Comparison of ENCODE assay signal across 19 mouse cellular contexts in genomic region chr5:20496924-20497323, GRCm38 (mm10).
A peak's percentile ranks its signal among the peaks of the same experiment; 100 is the strongest.
DNase-seq lines count a peak whose midpoint lies in the region; ATAC-seq and TF ChIP-seq lines count a peak whose summit lies in the region.
"Had no signal": no experiment of that assay in that cellular context is flagged by ENCODE, and none has a peak within 500 bp of the region (broad histone marks: within the 10 kb centered on the region; RNA-seq: fewer than 3 reads in every experiment).

No protein-coding gene starts in this region.

- no peaks in the 10 kb centered on the region for H3K36me3 ChIP-seq in limb, embryonic 12.5 days
- H3K36me3 ChIP-seq: embryonic facial prominence, embryonic 15.5 days; heart, embryonic 15.5 days; neural tube, embryonic 12.5 days had no signal

- TF ChIP-seq CTCF in layer of hippocampus, adult 2 months (conservative IDR thresholded peaks at IDR 0.05): no peak

- no peak overlapping the region for H3K9ac ChIP-seq in limb, embryonic 12.5 days (replicated peaks)
- H3K9ac ChIP-seq: embryonic facial prominence, embryonic 15.5 days; forebrain, embryonic 13.5 days; heart, embryonic 15.5 days; neural tube, embryonic 12.5 days had no signal

- peak; percentile 59; the same call in 1 of the 2 replicates for ATAC-seq in limb, embryonic 12.5 days (ENCODE audit: insufficient number of reproducible peaks, insufficient read depth, low FRiP score, low TSS enrichment, low read depth)
- ATAC-seq: forebrain, embryonic 13.5 days had no signal

- DNase-seq in layer of hippocampus, adult 2 months (ENCODE audit: low spot score in 2 of 2): no peak
- no peak for DNase-seq in layer of hippocampus, adult 18-20 months (ENCODE audit: low spot score in 2 of 2)
- DNase-seq in embryo, embryonic 11 days: peak; percentile 57
- peak; percentile 22 to 39 for DNase-seq in thymus, postnatal 10 days (ENCODE audit: low spot score in 2 of 2)
- DNase-seq in adrenal gland, adult (ENCODE audit: inconsistent age in 2 of 2, low spot score in 1 of 2): no peak
- no peak for DNase-seq in spleen, postnatal 14 days (ENCODE audit: low spot score in 2 of 2)
- no peak for DNase-seq in heart, postnatal 36 days
- DNase-seq: cerebellum, postnatal 14 days; kidney, adult 8-10 months; liver; lung, adult 18-20 months; lung, postnatal 36 days; midbrain, embryonic 14.5 days; retina, postnatal 1 day had no signal

- 15% methylated on average over 8 of the region's 8 CpGs for WGBS in limb, embryonic 12.5 days

- no peak overlapping the region for H3K4me2 ChIP-seq in limb, embryonic 12.5 days
- H3K4me2 ChIP-seq: embryonic facial prominence, embryonic 15.5 days; forebrain, embryonic 13.5 days; heart, embryonic 15.5 days; neural tube, embryonic 12.5 days had no signal

- intact Hi-C loops in heart, postnatal 36 days (cut with DNase I): no loop called here

- H3K27me3 ChIP-seq in limb, embryonic 12.5 days: no peaks in the 10 kb centered on the region; the same call in 1 of the 2 replicates
- H3K27me3 ChIP-seq: embryonic facial prominence, embryonic 15.5 days; forebrain, embryonic 13.5 days; heart, embryonic 15.5 days; neural tube, embryonic 12.5 days had no signal

- H3K4me1 ChIP-seq in limb, embryonic 12.5 days (replicated peaks): peaks cover 12% of the 10 kb centered on the region
- H3K4me1 ChIP-seq: embryonic facial prominence, embryonic 15.5 days; forebrain, embryonic 13.5 days; heart, embryonic 15.5 days; neural tube, embryonic 12.5 days had no signal

- peak overlapping the region; percentile 46 for H3K27ac ChIP-seq in layer of hippocampus, adult 2 months
- H3K27ac ChIP-seq in limb, embryonic 12.5 days: no peak overlapping the region
- H3K27ac ChIP-seq: embryonic facial prominence, embryonic 15.5 days; forebrain, embryonic 13.5 days; heart, embryonic 15.5 days; neural tube, embryonic 12.5 days had no signal

- no peaks in the 10 kb centered on the region for H3K9me3 ChIP-seq in limb, embryonic 12.5 days
- H3K9me3 ChIP-seq: embryonic facial prominence, embryonic 15.5 days; forebrain, embryonic 13.5 days; heart, embryonic 15.5 days; neural tube, embryonic 12.5 days had no signal

- no peak overlapping the region for H3K4me3 ChIP-seq in layer of hippocampus, adult 2 months
- no peak overlapping the region for H3K4me3 ChIP-seq in limb, embryonic 12.5 days (replicated peaks)
- H3K4me3 ChIP-seq: embryonic facial prominence, embryonic 15.5 days; forebrain, embryonic 13.5 days; heart, embryonic 15.5 days; neural tube, embryonic 12.5 days had no signal

Comparison
In these comparisons a context has a peak if more than half of its experiments do, and no peak if none do; other contexts are left out.
1. DNase-seq: peak in embryo, embryonic 11 days (single experiment) and thymus, postnatal 10 days (2 of 2); none in layer of hippocampus, adult 2 months (0 of 2), layer of hippocampus, adult 18-20 months (0 of 2), adrenal gland, adult (0 of 2), spleen, postnatal 14 days (0 of 2) and heart, postnatal 36 days (0 of 2).